Mouse (Mus musculus): ENCODE measurements around the gene Psmc4. TPM values are rescaled to one million over a fixed set of nuclear protein-coding genes. Genes with fewer than 3 reads are reported as not detected.

Psmc4 gene
- polyA plus RNA-seq (2015; fragmentation: Nextera tagmentation; extraction: Ambion mirVana) = 335 and 342 TPM in 2 replicates

DNA sequence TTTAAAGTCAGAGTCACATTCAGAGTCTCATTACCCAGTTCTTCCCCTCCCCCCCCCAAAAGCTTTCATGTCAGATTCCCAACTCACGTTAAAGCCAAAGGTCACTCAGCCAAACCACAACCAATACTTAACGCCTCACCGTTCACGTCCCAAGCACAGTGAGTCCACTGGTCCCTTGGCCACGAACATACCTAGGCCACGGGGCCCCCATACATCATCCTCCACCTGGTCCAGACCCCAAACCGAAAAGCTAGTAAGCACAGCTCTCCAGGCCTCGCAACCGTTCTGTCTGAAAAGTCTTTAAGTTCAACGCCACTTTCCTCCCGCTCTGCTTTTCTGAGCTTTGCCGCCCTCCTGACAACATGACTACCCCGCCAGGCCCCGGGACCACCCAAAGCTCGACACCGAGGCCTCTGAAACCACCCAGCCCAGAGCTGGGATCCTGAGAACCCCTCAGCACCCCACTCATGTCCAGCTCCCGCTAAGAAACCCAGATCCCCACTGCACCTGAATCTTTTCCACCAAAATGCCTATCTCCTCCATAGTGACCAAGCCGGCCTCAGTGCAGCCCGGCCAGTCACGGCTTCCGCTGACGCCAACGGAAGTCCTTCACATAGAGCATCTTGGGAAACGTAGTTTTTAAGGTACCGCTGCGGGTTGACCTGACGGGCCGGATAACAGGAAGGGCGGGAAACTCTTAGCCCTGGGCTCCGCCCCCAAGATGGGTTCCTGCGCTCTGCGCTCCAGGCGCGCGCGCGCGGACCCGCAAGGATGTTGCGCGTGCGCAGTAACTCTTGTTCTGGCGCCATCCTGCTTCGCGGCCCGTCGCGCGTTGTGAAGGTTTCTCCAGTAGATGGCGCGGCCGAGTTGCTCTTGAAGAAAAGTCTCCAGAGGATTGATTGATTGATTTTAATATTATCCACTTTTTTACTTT, at the start of gene Psmc4:
TSS of gene Psmc4 (minus strand) at position 626 of the 934 bp plus-strand sequence.
- peaks cover 12% of the 10 kb centered on the region for H3K4me1 ChIP-seq (replicated peaks)
- under 1% methylated on average over 52 of the region's 52 CpGs for WGBS
- H3K27ac ChIP-seq = peak within 1 kb of the TSS; percentile 53; the same call in 1 of the 2 replicates
- H3K4me2 ChIP-seq (replicated peaks) = peak within 1 kb of the TSS; percentile 92
- ATAC-seq = peak; percentile 99
- no peaks in the 10 kb centered on the region for H3K27me3 ChIP-seq
- peak within 1 kb of the TSS; percentile 88 for H3K4me3 ChIP-seq (replicated peaks)
- H3K36me3 ChIP-seq = peaks cover 41% of the 10 kb centered on the region
- H3K9ac ChIP-seq (replicated peaks) = peak within 1 kb of the TSS; percentile 83
- H3K9me3 ChIP-seq = no peaks in the 10 kb centered on the region

DNA sequence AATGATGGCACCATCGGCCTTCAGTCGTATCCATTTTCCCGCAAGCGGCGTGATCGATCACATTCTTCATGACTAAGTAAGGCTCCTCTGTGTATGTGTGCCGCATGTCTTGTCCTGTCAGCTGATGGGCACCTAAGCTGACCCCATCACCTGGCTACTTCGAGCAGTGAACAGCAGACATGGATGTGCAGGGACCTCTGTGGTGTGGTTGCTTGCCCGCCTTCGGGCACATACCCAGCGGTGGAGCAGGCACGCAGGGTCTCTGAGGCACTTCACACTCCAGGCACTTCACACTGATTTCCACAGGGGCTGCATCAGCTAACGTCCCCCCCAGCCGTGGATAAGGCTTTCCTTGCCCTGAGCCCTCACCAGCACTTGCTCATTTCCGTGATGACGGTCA, 49.2 kb upstream of the Psmc4 start:
- H3K4me1 ChIP-seq (replicated peaks) = no peaks in the 10 kb centered on the region
- H3K4me3 ChIP-seq (replicated peaks) = no peak overlapping the region
- H3K9ac ChIP-seq (replicated peaks) = no peak overlapping the region
- H3K27me3 ChIP-seq = no peaks in the 10 kb centered on the region
- no peak overlapping the region for H3K4me2 ChIP-seq (replicated peaks)
- no peak overlapping the region for H3K27ac ChIP-seq
- no peak for ATAC-seq
- H3K36me3 ChIP-seq = no peaks in the 10 kb centered on the region
- peaks cover 12% of the 10 kb centered on the region for H3K9me3 ChIP-seq
- WGBS = 93% methylated on average over 16 of the region's 16 CpGs

DNA sequence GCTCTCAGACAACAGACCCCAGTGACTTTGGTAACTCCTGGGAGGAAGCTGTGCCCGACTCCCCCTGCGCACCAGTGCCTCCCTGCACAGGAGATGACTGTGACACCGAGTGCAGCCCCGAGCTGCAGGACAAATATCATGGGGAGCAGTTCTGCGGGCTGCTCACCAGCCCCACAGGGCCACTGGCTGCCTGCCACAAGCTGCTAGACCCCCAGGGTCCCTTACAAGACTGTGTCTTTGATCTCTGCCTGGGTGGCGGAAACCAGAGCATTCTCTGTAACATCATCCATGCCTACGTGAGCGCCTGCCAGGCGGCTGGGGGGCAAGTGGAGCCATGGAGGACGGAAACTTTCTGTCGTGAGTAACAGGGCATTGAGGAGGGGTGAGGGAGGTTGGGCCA, 43.6 kb upstream of the Psmc4 start:
- no peak overlapping the region for H3K9ac ChIP-seq (replicated peaks)
- ATAC-seq = no peak
- WGBS = 50% methylated on average over 11 of the region's 11 CpGs

DNA sequence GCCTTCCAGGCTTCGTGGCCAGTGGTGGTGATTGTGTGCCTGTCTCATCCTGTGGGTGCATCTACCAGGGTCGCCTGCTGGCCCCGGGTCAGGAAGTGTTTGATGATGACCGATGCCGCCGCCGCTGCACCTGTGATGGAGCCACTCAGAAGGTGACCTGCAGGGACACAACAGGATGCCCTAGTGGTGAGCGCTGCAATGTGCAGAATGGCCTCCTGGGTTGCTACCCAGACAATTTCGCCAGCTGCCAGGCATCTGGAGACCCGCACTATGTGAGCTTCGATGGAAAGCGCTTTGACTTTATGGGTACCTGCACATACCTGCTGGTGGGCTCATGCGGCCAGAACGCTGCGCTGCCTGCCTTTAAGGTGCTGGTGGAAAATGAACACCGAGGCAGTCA, 36.3 kb upstream of the Psmc4 start:
- Histone ChIP-seq H3K9ac (replicated peaks) (no peak overlapping the region), H3K4me1 (replicated peaks) (no peaks in the 10 kb centered on the region), H3K4me2 (replicated peaks) (no peak overlapping the region), H3K27ac (no peak overlapping the region), H3K36me3 (no peaks in the 10 kb centered on the region), H3K9me3 (no peaks in the 10 kb centered on the region), H3K27me3 (no peaks in the 10 kb centered on the region), H3K4me3 (replicated peaks) (no peak overlapping the region)
- no peak for ATAC-seq
- 84% methylated on average over 16 of the region's 16 CpGs for WGBS

More for the DNA sequence above, 43.6 kb upstream of the Psmc4 start:
- H3K9me3 ChIP-seq = no peaks in the 10 kb centered on the region
- H3K27me3 ChIP-seq = no peaks in the 10 kb centered on the region
- H3K4me2 ChIP-seq (replicated peaks) = no peak overlapping the region
- H3K4me3 ChIP-seq (replicated peaks) = no peak overlapping the region
- H3K36me3 ChIP-seq = no peaks in the 10 kb centered on the region
- H3K27ac ChIP-seq = no peak overlapping the region
- H3K4me1 ChIP-seq (replicated peaks) = no peaks in the 10 kb centered on the region

DNA sequence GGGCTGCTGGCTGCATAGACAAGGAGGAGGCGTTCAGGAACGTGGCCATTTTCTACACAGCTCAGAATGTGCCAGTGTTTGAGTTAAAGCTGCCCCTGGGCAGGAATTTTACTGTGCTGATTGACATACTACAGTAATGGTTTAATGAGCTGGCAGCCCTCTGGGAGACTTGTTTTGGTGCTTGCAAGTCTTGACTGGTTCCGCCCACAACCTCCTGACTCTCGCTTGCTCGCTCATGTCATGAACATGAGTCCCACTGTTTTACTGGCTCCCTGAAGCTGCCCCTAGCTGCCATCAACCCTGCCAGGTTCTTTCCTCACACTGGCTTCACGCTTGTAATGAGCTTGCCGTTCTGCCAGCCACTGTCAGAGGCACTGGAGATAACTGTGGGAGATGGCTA, 34.3 kb upstream of the Psmc4 start:
- Histone ChIP-seq H3K9ac (replicated peaks) (no peak overlapping the region), H3K36me3 (no peaks in the 10 kb centered on the region), H3K4me1 (replicated peaks) (no peaks in the 10 kb centered on the region), H3K4me3 (replicated peaks) (no peak overlapping the region), H3K9me3 (no peaks in the 10 kb centered on the region), H3K27ac (no peak overlapping the region), H3K27me3 (no peaks in the 10 kb centered on the region), H3K4me2 (replicated peaks) (no peak overlapping the region)
- ATAC-seq = no peak
- WGBS = 89% methylated on average over 7 of the region's 7 CpGs

DNA sequence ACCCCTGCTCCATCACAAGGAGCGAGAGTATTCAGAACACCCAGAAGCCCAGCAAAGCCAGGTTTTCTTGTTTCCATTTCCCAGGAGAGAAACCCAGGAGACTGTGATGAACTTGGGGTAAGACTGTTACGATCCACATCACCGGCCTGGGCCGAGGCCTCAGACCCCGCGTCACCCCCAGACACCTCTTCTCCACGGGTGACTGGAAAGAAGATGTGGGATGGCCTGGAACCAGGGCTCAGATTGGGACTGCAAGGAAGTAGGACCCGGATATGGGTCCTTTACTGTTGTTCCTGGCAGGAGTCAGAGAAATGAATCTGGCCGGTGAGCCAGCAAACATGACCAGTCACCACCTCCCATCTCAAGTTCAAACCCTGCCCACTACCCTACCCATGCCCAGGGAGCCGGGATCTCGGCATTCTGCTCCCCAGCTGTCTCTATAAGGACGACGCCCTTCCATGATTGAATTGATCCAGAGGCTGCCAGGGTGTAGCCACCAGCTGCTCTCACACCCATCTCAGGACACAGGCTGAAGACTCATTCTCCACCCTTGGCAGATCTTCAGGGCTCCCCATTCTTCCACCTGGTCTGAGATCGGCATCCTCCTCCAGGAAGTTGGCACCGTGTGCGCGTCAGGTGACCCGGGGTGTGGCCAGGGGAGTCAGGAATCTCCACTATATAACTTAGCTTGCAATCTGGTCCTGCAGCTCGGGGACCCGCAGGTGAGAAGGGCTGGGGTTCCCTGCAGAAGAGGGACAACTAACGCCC, 20.8 kb upstream of the Psmc4 start, which contains the start of gene Fcgbp:
TSS of gene Fcgbp (plus strand) at position 706 of the 768 bp plus-strand sequence.
- Histone ChIP-seq H3K36me3 (no peaks in the 10 kb centered on the region), H3K9ac (replicated peaks) (no peak within 1 kb of the TSS), H3K4me1 (replicated peaks) (no peaks in the 10 kb centered on the region), H3K9me3 (no peaks in the 10 kb centered on the region), H3K4me2 (replicated peaks) (no peak within 1 kb of the TSS), H3K4me3 (replicated peaks) (no peak within 1 kb of the TSS), H3K27ac (no peak within 1 kb of the TSS), H3K27me3 (no peaks in the 10 kb centered on the region)
- no peak for ATAC-seq
- 85% methylated on average over 21 of the region's 21 CpGs for WGBS

DNA sequence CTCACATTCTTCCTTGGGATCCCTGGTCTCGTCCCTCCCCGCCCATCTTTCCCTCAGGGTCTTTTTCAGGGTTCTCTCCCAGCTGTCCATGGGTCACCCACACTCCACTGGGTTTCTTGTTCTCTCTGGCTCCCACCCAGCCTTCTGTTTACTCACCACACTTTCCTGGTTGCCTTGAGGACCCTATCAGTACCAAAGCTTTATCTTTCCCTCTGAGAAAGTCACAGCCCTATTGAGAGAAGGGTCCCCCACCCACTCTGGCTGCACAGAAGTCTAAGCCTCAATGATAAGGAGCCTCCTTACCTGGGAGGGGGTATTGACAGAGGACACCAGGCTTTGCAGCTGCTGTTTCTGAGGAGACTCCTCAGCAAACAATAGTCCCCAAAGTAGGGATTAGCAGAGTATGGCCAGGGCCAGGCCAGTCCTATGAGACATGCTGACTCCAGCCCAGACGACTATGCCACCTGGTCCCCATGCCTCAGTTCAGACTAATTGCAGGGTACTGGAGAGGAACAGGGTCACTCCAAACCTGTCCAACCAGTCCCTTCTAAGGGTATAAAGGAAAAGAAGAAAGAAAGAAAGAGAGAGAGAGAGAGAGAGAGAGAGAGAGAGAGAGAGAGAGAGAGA, 19.8 kb upstream of the Psmc4 start:
- Histone ChIP-seq H3K36me3 (no peaks in the 10 kb centered on the region), H3K9ac (replicated peaks) (no peak overlapping the region), H3K4me2 (replicated peaks) (no peak overlapping the region), H3K27ac (no peak overlapping the region), H3K27me3 (no peaks in the 10 kb centered on the region), H3K9me3 (no peaks in the 10 kb centered on the region), H3K4me1 (replicated peaks) (no peaks in the 10 kb centered on the region), H3K4me3 (replicated peaks) (no peak overlapping the region)
- 54% methylated on average over 3 of the region's 3 CpGs for WGBS
- ATAC-seq = no peak

DNA sequence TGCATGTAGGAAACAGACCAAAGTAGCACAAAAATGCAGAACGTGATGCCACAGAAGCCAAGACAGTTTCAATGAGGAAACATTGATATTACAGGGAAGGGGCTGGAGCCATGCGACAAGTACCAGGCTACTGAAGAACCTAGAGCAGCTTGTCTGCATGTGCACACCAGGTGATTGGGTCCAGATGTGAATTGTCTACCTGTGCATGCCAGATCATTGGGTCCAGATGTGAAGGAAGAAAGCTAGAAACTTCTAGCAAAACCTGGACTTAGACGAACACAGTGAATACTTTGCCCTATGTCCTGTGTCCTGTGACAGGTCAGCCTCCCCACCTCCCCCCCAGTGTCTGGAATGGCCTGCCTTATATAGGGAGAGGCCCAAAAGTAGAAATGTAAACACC, 18.8 kb upstream of the Psmc4 start:
- Histone ChIP-seq H3K9me3 (no peaks in the 10 kb centered on the region), H3K4me2 (replicated peaks) (no peak overlapping the region), H3K4me3 (replicated peaks) (no peak overlapping the region), H3K4me1 (replicated peaks) (no peaks in the 10 kb centered on the region), H3K27me3 (no peaks in the 10 kb centered on the region), H3K9ac (replicated peaks) (no peak overlapping the region), H3K27ac (no peak overlapping the region), H3K36me3 (no peaks in the 10 kb centered on the region)
- no peak for ATAC-seq
- WGBS = 90% methylated on average over 3 of the region's 3 CpGs

DNA sequence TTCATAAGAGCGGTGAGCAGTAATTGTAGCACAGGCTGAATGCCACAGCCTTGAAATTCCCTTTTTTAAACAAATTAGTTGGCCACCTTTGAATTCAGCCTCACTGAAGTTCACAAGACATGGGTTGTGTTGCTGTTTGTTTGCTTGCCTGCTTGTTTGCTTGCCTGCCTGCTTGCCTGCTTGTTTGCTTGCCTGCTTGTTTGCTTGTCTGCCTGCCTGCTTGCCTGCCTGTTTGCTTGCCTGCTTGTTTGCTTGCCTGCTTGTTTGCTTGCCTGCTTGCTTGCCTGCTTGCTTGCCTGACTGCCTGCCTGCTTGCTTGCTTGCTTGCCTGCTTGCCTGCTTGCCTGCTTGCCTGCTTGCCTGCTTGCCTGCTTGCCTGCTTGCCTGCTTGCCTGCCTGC, 10.1 kb upstream of the Psmc4 start:
- WGBS = 91% methylated on average over 1 of the region's 1 CpGs
- H3K27me3 ChIP-seq = no peaks in the 10 kb centered on the region
- no peak overlapping the region for H3K27ac ChIP-seq
- H3K9ac ChIP-seq (replicated peaks) = no peak overlapping the region
- no peak overlapping the region for H3K4me2 ChIP-seq (replicated peaks)
- H3K36me3 ChIP-seq = no peaks in the 10 kb centered on the region
- H3K4me1 ChIP-seq (replicated peaks) = no peaks in the 10 kb centered on the region
- no peaks in the 10 kb centered on the region for H3K9me3 ChIP-seq
- ATAC-seq = no peak
- no peak overlapping the region for H3K4me3 ChIP-seq (replicated peaks)

DNA sequence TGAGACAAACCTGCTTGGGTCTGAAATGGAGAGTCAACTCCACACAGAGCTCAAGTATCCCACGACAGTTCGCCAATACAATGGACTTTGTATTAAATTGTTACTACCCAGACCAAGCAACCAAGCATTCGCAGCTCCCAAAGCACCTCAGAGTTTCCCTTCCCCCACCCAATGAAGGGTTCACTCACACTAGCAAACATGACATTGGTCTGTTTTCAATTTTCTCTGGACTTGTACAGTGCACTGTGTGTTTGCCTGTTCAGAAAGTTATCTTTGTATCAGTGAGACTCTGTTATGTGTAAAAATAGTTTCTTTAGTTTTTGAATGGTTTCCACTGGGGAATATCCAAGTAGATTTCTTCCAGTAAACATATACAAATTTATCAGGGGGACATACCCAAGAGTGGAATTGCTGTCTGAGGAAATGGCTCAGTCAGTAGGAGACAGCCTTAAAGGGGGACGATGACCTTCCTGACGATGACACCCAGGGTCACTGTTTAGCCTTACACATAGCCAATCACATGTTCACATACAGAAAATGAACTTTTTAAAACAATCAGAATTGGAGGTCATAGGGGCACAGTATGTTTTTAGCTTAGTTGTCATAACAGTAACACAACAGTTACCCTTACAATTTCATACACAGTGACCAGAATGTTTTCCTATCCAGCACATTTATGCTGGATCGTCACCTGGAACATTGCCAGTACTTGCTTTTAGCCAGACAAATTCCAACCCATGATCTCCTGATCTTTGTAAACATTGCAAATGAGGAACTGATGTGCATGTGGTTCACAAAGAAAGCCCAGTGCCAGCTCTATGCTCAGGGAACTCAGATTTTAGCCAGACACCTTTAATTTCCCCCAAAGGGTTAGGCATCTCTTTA, 3.4 kb upstream of the Psmc4 start:
- no peak overlapping the region for H3K4me3 ChIP-seq (replicated peaks)
- H3K4me1 ChIP-seq (replicated peaks) = peaks cover 12% of the 10 kb centered on the region
- H3K9ac ChIP-seq (replicated peaks) = no peak overlapping the region
- peaks cover 5% of the 10 kb centered on the region for H3K36me3 ChIP-seq
- no peaks in the 10 kb centered on the region for H3K27me3 ChIP-seq
- 83% methylated on average over 6 of the region's 6 CpGs for WGBS
- no peaks in the 10 kb centered on the region for H3K9me3 ChIP-seq
- no peak overlapping the region for H3K27ac ChIP-seq
- ATAC-seq = no peak
- H3K4me2 ChIP-seq (replicated peaks) = no peak overlapping the region

DNA sequence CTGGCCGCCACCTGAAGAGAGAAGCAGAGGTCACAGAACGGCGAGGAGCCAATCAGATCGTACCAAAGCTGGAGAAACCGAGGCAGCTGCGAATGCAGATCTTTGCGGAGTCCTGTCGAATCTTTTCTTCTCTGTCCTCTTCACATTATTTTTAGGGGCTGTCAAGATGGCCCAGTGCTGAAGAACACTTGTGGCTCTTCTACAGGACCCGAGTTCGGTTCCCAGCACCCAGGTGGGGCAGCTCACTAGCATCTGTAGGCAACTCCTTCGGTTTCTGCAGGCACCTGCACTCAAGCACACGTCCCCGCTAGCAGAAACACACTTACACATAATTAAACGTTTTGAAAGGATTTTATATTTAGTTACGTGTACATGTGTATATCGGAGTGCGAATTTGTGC, 683 bp upstream of the Psmc4 start:
- WGBS = 65% methylated on average over 17 of the region's 17 CpGs
- peak overlapping the region; percentile 19; the same call in 1 of the 2 replicates for H3K9ac ChIP-seq (replicated peaks)
- peak overlapping the region; percentile 36 for H3K4me2 ChIP-seq (replicated peaks)
- H3K36me3 ChIP-seq = peaks cover 32% of the 10 kb centered on the region
- ATAC-seq = no peak
- H3K4me3 ChIP-seq (replicated peaks) = peak overlapping the region; percentile 88
- no peaks in the 10 kb centered on the region for H3K27me3 ChIP-seq
- H3K4me1 ChIP-seq (replicated peaks) = peaks cover 12% of the 10 kb centered on the region
- H3K9me3 ChIP-seq = no peaks in the 10 kb centered on the region
- no peak overlapping the region for H3K27ac ChIP-seq

Measured in midbrain, embryonic 13.5 days (tissue).